Mouse (Mus musculus) bone marrow, adult 2 months (tissue): ENCODE measurements around the gene Tacstd2. TPM values are rescaled to one million over a fixed set of nuclear protein-coding genes. Genes with fewer than 3 reads are reported as not detected.
"Not testable (repeated sequence)": the region's sequence is repeated elsewhere in the genome, so short reads cannot be mapped to it uniquely, and the experiment has no call there.

Source experiments
- H3K27ac ChIP-seq: fragments of 200-500 bp; 2 replicates; pipeline ENCODE4 v1.5.1; 2012; ENCODE audit warnings: low read depth, mild to moderate bottlenecking, control low read depth, inconsistent platforms, low read length; ENCODE audit not compliant: control insufficient read depth, poor library complexity, insufficient read depth
- H3K4me1 ChIP-seq: fragments of 200-500 bp; 2 replicates; pipeline ENCODE4 v1.6.1; 2011; ENCODE audit warnings: low read length; ENCODE audit not compliant: control insufficient read depth, insufficient read depth
- H3K4me3 ChIP-seq: fragments of 200-500 bp; replicated peaks from 2 replicates; pipeline ENCODE3; 2011; ENCODE audit warnings: mild to moderate bottlenecking, low read depth, low read length, control low read depth; ENCODE audit not compliant: control insufficient read depth
- CTCF ChIP-seq: fragments of 200-500 bp; IDR thresholded peaks from 2 replicates; pipeline ENCODE4 v1.5.1; 2011; ENCODE audit warnings: low read length, control low read depth; ENCODE audit not compliant: control insufficient read depth, insufficient read depth
- POLR2A ChIP-seq: fragments of 200-500 bp; IDR thresholded peaks from 2 replicates; pipeline ENCODE4 v1.6.1; 2011; ENCODE audit warnings: low read depth, mild to moderate bottlenecking, control low read depth, low read length, borderline replicate concordance; ENCODE audit not compliant: control insufficient read depth
- WGBS: fragments of 180-500 bp; shearing (Covaris S2); methylation state at CpG from one replicate; pipeline ENCODE4 v1.1.7; 2018; 5-methylcytosine and 5-hydroxymethylcytosine counted together
- polyA plus RNA-seq: library from polyadenylated mRNA; stranded (reverse); fragments of >200 nt; gene quantifications from 2 replicates; pipeline ENCODE4 v1.2.4, GENCODE M21; 2011; ENCODE audit warnings: low replicate concordance; ENCODE audit not compliant: missing spikeins, insufficient read depth, insufficient read length

Gene Tacstd2
- polyA plus RNA-seq, 1 experiment = 6.7 TPM

DNA sequence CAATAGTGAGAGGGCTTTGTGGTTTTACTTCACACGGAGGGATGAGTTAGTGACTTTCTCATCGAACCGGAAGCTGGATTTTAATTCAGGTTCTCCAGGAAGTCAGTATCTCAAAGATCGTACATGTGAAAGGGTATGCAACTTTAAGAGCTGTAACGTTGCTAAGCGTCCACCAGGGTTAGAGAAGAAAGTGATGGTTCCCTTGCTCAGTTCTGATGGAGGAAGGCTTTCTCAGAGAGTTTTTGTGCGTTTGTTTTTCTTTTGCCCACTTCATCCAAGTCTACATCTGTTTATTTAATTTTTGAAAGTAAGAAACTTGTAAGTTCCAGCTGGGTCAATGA, 3.8 kb downstream of the Tacstd2 start:
- WGBS = 30% methylated on average over 7 of the region's 7 CpGs
- no peak for TF ChIP-seq POLR2A
- no peak for TF ChIP-seq CTCF
- Histone ChIP-seq H3K4me1 (no peaks in the 10 kb centered on the region; the same call in none of the 2 replicates), H3K27ac (peak overlapping the region; percentile 93), H3K4me3 (no peak overlapping the region)

DNA sequence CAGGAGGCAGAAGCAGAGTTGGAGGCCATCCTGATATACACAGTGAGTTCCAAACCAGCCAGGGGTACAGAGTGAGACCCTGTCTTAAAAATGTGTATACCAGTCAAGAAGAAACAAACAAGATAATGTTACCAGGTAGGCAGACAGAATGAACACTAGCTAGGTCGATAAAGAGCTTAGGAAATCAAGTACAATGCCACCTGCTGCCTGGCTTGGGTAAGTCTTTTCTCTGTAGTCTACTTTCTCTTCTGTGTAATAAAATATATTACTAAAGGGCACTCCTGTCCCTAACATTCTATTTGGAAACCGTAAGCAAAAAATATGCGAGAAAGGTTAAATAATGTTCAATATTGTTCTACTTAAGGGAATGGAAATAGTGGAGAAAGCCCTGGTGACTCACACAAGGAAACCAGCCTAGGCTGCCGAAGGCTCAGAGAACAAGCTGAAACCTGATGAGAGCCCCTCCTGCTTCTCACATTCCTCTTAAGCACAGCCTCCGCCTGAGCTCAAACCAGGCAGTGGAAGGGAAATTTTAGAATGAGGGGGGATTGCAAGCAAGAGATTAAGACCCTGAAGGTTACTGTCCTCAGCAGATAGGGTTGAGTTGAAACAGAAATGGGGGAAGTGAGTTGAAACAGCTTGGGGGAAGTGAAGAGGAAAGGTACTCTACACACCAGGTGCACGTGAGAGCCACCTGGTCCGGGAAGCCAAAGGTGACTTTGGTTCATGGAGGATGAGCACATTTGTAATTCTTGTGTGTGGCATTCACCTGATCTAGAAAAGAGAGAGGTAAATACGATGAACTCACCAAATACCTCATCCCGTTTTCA, 4.4 kb downstream of the Tacstd2 start:
- H3K4me3 ChIP-seq = no peak overlapping the region
- TF ChIP-seq CTCF (no peak), POLR2A (no peak)
- H3K4me1 ChIP-seq = no peaks in the 10 kb centered on the region; the same call in none of the 2 replicates
- 32% methylated on average over 9 of the region's 9 CpGs for WGBS
- H3K27ac ChIP-seq = peak overlapping the region; percentile 41; the same call in 1 of the 2 replicates

DNA sequence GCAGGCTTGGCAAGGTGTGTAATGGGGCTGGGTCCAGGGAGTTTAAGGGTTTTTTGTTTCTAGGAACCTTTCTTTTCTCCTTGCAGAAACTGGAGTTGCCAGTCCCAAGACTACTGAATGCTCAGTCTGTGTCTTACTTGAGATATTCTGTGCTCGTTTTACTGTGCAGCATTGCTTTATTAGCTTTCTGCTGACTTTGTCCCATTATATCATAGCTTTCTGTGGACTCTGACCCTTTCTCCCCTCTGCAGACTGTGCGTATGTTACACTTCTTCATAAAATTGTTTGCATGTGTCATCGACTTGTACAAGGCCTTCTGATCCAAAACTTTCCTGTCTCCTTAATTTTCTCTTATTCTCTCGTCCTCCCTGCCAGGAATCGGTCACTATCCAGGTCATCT, 9.2 kb downstream of the Tacstd2 start:
- no peak for TF ChIP-seq CTCF
- TF ChIP-seq POLR2A = no peak
- WGBS = 80% methylated on average over 5 of the region's 5 CpGs

DNA sequence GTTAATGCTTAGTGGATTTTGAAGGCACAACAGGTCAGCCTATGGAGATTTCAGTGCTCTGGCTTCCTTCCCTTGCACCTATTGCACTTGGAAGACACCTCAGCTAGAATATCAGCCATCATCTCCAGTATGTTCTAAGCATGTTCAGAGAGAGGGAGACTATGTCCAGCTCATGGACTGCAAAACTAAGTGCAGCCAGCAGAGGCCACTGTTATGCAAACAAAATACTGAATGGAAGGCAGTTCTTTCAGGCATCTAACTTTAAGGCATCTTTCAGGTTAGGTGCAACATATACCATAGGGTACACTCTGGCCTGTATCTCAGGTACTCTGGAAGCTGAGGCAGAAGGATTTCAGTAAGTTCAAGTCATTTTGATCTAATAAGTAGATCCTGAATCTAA, 24.8 kb downstream of the Tacstd2 start:
- TF ChIP-seq POLR2A (no peak), CTCF (no peak)
- Histone ChIP-seq H3K27ac (no peak overlapping the region), H3K4me3 (no peak overlapping the region), H3K4me1 (no peaks in the 10 kb centered on the region)

More for the DNA sequence above, 9.2 kb downstream of the Tacstd2 start:
- Histone ChIP-seq H3K27ac (no peak overlapping the region), H3K4me1 (no peaks in the 10 kb centered on the region), H3K4me3 (no peak overlapping the region)

DNA sequence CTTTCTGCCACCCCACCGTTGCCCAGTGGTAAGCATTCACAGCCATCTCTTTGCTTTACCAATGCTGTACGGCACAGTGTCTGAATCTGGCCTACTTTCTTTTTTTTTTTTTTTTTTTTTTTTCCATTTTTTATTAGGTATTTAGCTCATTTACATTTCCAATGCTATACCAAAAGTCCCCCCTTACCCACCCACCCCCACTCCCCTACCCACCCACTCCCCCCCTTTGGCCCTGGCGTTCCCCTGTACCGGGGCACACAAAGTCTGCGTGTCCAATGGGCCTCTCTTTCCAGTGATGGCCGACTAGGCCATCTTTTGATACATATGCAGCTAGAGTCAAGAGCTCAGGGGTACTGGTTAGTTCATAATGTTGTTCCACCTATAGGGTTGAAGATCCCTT, 33.7 kb downstream of the Tacstd2 start:
- 98% methylated on average over 2 of the region's 6 CpGs for WGBS
- not testable (repeated sequence) for H3K4me1 ChIP-seq, H3K4me3 ChIP-seq, H3K27ac ChIP-seq

DNA sequence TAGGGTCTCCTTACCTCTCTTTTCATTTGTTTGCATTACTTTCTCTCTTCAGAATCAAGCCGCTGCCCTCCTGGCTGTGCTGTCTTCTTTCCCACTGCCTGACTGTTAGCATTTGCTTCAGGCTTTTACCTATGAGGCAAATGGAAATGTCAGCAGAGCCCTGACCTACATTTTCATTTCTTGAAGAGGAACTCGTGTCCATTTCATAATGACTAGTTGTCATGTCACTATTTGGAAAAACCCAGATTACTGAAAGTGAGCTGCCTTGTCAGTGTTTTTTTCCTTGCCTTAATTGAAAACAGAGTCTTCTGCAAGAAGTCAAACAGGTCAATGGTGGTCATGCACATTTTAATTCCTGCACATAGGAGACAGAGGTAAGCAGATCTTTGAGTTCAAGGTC, 43.8 kb downstream of the Tacstd2 start, which contains the start of gene Il23r:
TSS of gene Il23r (minus strand) at position 101 of the 400 bp plus-strand sequence.
- 77% methylated on average over 2 of the region's 2 CpGs for WGBS
- TF ChIP-seq CTCF = no peak
- no peak for TF ChIP-seq POLR2A
- no peaks in the 10 kb centered on the region for H3K4me1 ChIP-seq
- H3K4me3 ChIP-seq = no peak within 1 kb of the TSS
- no peak within 1 kb of the TSS for H3K27ac ChIP-seq

Other genes starting within 250 kb of the Tacstd2 start
- 1.3 TPM in 1 of 2 replicates, not detected in the other for gene Il12rb2, start 159.6 kb downstream of the Tacstd2 start, polyA plus RNA-seq
- not detected in 2 replicates for gene Il23r, start 43.9 kb downstream of the Tacstd2 start, polyA plus RNA-seq